Mouse (Mus musculus): Measurements from ENCODE around the gene Stard10. TPM values are rescaled to one million over a fixed set of nuclear protein-coding genes. Genes with fewer than 3 reads are reported as not detected.
A peak's percentile ranks its signal among the peaks of the same experiment; 100 is the strongest.

Stard10 gene
- total RNA-seq, 2 experiments from 2014 or later, result 48.3 to 61.3 TPM

DNA sequence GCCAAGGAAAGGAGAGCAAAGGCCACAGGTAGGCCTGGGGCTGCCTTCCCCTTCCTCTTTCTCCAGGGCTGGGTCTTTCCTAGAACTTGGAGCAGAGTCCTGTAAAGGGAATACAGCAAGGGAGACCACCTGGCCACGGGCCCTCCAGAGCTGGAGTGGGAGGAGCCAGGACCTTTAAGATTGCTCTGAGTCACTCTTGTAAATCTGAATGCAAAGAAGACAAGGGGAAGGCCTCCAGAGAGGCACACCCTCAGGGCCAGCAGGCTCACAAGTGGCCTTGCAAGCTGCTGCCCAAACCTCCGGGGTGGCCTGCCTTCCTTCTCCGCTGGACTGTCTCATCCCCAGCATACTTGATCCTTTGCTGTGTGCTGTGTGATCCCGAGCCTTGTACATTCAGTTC is 44.9 kb downstream of the Stard10 start:
- intact Hi-C loops (cut with DNase I), result no loop called here
- no peak for DNase-seq

DNA sequence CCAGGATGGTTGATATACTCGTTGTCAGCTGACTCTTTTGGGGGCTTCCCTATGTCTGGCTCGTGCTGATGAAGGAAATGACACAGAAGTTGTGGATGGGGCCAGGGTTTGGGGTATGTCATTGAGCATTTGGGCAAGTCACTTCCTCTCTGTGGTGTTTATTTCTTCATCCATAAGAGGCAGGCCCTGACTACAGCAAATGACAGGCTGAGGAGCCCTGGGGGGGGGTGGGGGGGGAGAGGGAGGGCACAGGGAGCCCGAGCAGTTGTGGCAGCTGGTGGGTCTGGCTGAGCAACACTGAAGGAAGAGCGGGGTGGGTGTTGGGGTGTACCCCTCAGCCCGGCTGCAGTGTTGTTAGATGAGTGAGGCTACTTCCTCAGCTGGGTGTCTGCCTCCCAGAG is 45.9 kb downstream of the Stard10 start:
- intact Hi-C loops (cut with DNase I), result no loop called here
- DNase-seq, result no peak

DNA sequence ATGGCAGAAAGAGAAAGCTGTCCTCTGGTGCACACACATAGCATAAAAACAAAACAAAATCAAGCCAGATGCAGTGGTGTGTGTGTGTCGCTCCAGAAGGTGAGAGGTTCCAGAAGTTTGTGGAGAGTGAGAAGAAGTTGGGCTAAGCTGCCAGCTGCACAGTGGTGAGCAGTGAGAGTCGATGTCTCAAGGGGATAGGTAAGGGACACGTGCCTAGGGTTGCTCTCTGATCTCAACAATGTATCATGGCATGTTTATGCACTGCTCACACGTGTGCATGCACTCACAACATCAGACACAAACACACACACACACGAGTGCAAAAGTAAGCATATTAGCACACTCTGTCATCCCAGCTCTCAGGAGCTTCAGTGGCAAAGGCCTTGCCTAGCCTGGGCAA is 47.0 kb downstream of the Stard10 start:
- no peak for DNase-seq
- intact Hi-C loops (cut with DNase I), result no loop called here

DNA sequence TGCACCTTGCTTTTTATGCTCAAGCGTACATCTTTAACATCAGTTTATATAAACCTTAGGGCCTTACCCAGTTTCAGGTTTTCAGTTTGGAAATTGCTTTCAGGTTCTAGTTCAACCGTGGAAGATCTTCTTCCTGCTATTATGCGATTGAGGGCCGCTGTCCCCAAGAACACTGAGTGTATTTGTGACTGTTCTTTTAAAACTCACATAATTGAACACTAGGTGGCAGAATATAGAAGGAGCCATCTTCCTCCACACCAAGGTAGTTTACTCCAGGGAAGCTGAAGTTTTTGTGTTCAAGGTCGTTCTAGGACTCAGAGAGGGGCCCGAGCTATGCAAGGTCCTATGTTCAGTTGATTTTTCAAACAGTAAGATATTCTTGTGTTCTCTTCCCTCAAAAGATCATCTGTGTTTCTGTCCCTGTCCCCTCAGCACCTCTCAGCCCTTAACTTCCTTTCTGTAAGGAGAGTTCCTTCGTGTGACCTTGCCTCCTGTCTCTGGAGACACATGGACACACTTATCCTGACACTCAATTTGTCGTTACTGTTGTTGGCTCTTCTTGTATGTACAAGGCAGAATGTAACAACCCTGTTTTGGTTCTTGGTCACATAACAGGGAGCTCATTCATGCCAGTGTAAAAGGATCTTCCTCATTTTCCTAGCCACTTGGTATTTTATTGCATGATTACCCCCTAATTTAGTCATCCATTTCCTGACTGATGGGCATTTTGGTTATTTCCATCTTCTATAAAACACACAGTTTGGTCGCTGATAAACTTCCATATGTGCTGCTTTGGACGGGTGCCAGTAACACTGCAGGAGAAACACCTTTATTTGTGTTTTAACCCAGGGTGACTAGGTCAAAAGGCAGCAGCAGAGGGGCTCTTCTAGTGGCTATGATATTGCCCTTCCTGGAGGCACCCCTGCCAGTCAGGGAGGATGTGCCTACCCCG is 51.3 kb downstream of the Stard10 start:
- no peak for DNase-seq
- intact Hi-C loops (cut with DNase I), result no loop called here

DNA sequence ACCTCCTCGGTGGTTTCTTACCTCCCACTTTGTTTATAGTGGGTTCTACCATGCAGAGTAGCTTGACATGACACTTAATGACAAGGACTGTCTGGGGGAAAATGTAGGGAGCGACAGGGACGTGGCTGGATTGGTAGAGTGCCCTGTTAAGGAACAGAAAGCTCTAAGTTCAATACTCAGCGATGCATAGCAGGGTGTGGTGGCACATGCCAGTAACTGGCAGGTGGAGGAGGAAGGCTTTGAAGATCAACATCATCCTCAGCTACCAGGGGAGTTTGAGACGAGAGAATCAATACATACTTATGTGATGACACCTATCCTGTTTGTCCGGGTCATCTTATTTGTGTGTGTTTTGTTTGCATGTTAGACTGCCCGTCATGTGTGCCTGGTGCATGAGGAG is 52.8 kb downstream of the Stard10 start:
- intact Hi-C loops (cut with DNase I), result loop anchor here (10.0 kb wide), 1 partner anchor 385 kb away; no protein-coding TSS in a partner anchor
- DNase-seq, result no peak

DNA sequence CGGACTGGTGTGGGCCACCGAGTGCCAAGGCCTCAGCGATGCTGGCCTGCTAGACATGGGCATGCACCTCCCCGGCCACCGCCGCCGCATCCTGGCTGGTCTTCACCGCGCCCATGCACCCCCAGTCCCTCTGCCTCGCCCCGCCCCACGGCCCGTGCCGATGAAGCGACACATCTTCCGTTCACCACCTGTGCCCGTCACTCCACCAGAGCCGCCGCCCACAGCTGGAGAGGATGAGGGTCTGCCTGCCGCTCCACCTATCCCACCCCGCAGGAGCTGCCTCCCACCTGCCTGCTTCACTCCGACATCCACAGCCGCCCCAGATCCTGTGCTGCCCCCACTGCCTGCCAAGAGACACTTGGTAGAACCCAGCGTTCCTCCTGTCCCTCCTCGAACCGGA is 56.2 kb downstream of the Stard10 start:
- intact Hi-C loops (cut with DNase I), result loop anchor here (10.0 kb wide), 1 partner anchor 388 kb away; no protein-coding TSS in a partner anchor
- no peak for DNase-seq

DNA sequence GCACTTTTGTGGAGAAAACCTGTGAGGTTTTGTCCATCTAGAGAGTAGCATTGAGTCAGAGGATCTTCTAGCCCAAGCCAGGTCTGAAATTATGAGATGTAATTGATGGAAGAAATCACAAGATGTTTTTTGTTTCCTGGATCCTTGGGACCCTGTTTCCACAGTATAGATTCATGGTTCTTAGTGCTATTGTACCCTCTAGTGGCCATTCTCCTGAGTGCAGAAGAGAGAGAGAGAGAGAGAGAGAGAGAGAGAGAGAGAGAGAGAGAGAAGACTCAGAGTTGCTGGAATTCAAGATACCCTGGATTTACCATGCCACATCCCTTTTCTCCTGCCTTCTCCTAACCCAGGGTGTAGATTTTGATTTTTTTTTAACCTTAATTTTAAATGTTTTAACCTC is 57.3 kb downstream of the Stard10 start:
- intact Hi-C loops (cut with DNase I), result loop anchor here (1.0 to 10.0 kb wide), 3 partner anchors 63 to 389 kb away; no protein-coding TSS in a partner anchor
- DNase-seq, result no peak

DNA sequence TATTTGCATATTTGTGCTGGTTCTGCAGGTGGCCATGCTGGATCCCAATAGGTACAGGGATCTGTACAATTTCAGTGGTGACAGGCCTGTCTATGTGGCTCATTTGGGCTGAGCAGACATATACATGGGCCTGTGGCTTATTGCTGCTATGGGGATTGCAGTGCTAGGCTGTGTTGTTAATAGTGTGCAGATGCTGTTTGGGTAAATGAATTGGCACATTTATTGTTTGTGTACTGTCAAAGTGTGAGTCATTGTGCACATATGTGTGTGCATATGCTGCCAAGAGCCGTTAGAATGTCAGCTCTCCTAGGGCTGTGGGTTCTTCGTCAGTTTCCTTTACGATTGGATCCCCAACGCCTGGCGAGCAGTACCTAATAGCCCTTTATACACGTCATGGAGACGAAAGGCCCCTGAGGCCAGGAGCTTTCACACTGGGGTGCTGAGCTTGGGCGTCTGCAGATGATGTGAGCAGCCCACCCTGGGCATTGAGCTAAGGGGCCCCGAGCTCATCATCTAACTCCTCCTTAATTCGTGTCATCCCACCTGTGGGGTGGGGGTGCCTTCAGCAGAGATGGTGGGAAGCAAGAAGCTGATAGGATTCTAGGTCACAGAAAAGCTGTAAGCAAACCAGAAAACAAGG is 59.9 kb downstream of the Stard10 start:
- no peak for DNase-seq
- intact Hi-C loops (cut with DNase I), result loop anchor here (10.0 kb wide), 1 partner anchor 392 kb away; no protein-coding TSS in a partner anchor

DNA sequence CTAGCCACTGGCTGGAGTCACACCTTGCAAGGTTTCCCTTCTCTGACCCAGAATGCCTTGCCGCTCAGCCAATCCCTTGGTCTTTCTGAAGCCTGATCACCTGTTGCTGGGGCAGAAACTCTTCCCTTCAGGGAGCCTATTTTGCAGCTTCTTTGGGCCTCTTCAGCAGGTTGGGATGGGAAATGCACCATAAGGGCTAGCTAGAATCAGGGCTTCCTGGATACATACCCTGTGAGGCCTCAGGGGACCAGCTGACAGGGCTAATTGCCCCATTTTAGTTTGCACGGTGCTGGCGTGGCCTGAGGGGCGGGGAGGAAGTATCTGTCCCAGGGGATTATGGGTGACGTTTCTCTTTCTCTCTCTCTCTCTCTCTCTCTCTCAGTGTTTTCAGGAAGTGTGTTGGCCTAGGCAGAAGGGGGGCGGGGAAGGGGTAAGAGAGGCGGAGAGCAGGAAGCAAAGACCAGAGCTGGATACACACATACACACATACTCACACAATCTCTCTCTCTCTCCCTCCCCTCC is 60.9 kb downstream of the Stard10 start:
- intact Hi-C loops (cut with DNase I), result loop anchor here (10.0 kb wide), 1 partner anchor 393 kb away; no protein-coding TSS in a partner anchor
- DNase-seq, result peak; percentile 74 to 82

DNA sequence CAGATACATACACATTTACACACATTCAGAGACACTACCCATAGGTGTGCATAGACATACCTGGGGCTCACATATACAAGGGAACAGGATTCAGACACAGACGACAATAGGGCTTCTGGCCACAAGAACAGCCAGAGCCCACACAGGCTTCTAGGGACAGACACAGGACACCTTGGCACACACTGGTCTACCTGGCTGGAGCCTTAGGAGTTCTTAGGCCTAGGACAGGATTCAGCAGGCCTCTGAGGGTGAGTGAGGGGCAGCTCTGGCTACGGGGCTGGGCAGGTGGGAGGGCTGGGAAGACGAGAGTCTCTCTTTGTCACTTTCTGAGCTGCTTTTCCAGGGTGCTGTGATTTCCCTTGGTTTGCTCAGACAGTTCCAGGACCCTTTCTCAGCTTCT is 61.4 kb downstream of the Stard10 start:
- intact Hi-C loops (cut with DNase I), result loop anchor here (10.0 kb wide), 1 partner anchor 393 kb away; no protein-coding TSS in a partner anchor
- no peak for DNase-seq

DNA sequence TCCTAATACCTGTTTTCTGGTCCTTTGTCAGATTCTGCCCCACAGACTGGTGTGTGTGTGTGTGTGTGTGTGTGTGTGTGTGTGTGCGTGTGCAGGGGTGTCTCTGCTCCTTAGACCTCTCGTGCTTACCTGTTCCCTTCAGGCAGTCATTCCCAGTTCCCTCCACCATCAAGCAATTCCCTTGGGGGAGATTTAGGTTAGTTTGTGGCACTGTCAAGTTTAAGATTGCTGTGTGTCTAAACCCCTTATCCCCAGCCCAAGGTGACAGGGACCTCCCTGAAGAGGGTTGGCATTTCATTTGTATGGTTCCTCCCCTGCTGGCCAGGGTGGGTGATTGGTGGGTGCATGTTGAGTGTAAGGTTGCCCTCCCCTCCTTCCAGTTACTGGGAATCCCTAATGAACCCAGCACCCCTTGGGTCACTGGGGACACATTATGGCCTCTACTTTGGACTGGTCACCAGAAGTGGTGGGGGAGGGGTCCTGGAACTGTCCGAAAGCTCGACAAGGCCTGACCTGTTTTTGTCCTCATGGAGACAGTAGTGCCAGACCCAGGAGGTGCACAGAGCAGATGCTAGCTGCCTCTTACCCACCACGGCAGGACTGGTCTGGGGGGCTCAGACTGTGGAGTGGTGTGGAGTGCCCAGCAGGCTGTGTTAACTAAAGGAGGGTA is 62.0 kb downstream of the Stard10 start:
- intact Hi-C loops (cut with DNase I), result loop anchor here (10.0 kb wide), 1 partner anchor 394 kb away; no protein-coding TSS in a partner anchor
- no peak for DNase-seq

DNA sequence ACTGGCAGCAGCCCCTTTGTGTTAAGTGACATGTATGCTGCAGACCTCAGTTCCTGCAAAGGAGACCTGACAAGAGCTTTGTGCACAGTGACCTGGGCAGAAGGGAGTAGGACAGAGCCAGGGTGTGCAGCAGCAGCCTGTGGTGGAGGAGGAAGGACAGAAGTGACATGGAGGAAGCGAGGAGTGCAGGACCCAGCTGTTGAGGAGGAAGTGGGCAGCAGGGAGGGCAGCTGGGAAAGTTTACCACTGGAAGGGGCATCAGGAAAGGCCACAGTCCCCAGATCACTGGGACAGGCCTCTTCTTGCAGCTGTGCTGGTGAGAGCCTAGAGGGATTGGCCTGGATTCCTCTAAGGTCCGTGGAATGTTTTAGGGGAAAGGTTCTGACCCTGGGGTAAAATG is 62.8 kb downstream of the Stard10 start:
- DNase-seq, result no peak
- intact Hi-C loops (cut with DNase I), result loop anchor here (10.0 kb wide), 1 partner anchor 395 kb away; no protein-coding TSS in a partner anchor

DNA sequence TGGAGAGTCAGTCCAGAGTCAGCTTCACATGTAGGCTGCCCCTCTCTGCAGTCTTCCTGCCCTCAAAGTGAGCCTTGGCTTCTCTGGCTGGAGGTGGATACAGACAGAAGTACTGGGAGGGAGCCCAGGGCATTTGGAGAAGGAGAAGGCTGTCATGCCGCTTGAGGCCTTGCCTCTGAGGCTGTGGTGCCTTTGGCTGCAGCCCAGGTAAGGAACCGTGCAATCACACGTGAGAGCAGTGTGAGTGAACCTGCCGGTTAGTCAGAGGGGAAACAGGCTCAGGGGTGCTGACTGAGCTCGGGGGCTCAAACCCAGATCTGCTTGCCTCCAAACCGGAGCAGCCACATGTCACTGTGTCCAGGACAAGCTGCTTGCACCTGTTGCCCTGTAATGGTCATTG is 64.6 kb downstream of the Stard10 start:
- intact Hi-C loops (cut with DNase I), result no loop called here
- no peak for DNase-seq

DNA sequence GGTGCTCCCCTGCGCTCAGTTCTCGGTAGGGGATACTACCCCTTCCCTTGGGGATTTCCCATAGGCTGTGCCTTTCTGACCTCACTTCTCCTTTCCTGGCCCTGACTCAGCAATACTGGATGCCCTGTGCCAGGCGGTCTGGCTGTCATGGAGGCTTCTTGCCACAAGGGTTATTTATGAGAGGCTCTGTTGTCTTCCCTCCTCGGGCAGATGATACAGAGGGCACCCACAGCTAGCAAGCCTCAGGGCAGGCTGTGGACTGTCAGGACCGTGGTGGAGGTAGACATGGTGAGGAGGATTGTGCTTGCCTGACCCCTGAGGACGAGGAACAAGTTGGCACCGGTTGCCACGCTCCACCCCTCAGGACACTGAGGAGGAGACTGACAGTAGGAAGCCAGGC is 65.5 kb downstream of the Stard10 start:
- intact Hi-C loops (cut with DNase I), result no loop called here
- DNase-seq, result peak in 1 of 2 experiments; percentile 56

DNA sequence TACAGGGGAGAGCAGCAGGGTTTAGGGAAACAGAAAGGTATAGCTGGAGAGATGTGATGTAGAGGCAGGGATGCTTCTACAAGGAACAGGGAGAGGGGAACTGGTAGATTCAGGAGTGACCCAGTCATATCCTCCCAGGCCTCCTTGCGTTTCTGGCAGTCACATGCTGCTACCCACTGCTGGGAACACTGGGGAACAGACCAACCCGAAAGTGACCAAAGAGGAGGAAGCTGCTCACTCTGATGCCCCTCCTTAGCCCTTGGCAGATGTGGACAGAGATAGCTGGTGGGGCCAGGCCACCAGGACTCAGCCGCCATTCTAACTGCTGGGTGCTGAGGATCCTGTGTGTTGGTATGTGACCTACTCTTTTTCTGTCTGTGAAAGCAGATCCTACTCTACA is 66.9 kb downstream of the Stard10 start:
- DNase-seq, result no peak
- intact Hi-C loops (cut with DNase I), result no loop called here

DNA sequence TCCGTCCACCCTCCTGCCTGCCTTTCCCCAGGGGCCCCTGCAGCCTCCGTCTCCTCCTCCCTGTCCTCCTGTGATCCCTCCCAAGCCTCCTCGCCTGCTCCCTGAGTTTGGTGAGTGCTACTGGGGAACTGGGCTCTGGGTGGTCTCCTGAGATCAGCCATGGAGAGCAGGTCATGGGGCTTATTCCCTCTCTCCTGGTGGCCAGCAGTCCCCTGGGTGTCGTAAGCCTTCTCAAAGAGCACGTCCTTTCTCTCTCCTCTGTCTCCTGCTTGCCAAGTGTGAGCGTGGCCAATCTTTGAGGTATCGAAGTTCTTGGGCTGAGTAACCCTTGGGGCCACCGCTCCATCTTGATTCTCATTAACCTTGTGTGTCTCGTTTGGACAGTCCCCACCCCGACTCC is 68.0 kb downstream of the Stard10 start:
- intact Hi-C loops (cut with DNase I), result no loop called here
- DNase-seq, result no peak

DNA sequence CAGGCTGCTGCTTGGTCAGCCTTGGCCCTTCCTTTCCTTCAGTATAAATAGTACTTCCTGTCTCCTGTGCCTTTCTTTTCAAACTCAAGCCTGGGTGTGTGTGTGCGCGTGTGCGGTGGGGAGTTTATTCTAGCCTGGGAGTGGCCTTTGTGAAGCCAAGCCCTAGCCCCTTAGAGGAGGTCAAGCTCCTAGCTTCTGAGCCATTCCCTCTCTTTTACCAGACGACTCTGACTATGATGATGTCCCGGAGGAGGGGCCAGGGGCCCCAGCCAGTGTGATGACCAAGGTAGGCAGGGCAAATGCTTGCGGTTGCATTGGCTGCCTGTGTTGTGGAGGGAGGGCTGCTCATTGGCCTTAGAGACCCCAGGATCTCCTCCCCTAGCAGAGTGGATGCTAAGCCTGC is 68.4 kb downstream of the Stard10 start:
- DNase-seq, result no peak
- intact Hi-C loops (cut with DNase I), result no loop called here

DNA sequence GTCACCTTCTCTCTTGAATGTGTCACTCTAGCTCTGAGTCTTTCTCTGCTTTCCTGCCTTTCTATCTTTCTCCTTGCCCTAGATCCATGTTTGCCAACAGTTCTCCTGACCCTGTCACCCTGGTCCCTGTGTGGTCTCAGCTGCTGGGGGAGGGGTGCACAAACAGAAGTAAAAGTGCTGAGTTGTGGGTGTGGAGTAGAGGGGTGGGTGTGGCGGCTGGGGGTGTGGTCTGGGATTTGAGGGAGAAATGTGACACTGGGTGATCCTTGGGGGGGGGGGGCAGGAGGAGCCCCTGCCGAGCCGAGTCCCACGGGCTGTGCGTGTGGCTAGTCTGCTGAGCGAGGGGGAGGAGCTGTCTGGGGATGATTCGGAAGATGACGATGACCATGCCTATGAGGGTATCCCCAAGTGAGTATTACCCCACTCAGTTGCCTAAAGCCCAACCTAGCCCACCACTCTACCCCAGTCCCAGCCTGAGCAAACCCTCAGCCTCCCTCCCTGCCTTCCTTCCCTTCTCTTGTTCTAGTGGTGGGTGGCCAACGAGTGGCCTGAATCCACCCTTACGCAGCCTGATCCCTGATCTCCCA is 69.1 kb downstream of the Stard10 start:
- no peak for DNase-seq
- intact Hi-C loops (cut with DNase I), result no loop called here

DNA sequence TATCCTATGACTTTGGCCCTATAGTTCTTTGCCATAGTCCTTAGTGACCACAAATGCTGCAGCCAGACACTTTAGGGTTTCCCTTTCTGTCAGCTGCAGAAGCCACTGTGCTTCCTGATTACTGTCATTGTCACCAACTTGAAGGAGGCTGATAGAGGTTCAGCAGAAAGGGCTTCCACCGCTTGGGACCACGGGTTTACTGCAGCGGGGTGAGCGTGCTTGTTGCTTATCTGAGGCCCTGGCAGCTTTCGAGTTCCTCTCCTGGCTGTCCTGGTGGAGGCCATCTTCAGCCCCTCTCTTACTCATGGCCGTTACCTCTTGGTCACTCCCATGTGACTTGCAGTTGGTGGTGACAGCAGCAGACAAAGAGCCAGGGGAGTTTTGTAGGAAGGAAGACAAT is 72.4 kb downstream of the Stard10 start:
- intact Hi-C loops (cut with DNase I), result no loop called here
- DNase-seq, result no peak

DNA sequence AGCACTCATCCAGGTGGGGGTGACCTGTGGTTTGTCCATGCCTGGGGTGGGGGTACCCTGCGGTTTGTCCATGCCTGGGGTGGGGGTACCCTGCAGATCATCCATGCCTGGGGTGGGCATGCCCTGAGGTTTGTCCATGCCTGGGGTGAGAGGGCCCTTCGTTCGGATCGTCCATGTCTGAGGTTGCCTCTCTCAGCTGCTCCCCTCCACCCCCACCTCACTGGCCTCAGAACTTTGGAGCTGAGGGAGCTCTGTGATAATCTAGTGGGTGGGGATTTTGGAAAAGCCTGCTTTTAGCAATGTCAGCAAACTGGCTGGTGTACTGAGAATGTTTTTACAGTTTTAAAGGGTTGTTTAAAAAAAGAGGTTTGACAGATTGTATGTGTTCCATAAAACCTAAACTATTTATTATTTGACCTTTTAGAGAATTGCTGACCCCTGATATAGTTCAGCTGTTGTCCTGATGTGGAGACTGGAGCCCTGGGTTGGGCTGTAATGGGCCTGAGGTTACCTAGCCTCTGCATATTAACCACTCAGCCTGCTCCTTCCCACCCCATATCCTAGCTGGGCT is 75.1 kb downstream of the Stard10 start:
- intact Hi-C loops (cut with DNase I), result no loop called here

More for the DNA sequence above, 75.1 kb downstream of the Stard10 start:
- no peak for DNase-seq
